ENCODE assay signal across 8 mouse cellular contexts in the genomic region with DNA sequence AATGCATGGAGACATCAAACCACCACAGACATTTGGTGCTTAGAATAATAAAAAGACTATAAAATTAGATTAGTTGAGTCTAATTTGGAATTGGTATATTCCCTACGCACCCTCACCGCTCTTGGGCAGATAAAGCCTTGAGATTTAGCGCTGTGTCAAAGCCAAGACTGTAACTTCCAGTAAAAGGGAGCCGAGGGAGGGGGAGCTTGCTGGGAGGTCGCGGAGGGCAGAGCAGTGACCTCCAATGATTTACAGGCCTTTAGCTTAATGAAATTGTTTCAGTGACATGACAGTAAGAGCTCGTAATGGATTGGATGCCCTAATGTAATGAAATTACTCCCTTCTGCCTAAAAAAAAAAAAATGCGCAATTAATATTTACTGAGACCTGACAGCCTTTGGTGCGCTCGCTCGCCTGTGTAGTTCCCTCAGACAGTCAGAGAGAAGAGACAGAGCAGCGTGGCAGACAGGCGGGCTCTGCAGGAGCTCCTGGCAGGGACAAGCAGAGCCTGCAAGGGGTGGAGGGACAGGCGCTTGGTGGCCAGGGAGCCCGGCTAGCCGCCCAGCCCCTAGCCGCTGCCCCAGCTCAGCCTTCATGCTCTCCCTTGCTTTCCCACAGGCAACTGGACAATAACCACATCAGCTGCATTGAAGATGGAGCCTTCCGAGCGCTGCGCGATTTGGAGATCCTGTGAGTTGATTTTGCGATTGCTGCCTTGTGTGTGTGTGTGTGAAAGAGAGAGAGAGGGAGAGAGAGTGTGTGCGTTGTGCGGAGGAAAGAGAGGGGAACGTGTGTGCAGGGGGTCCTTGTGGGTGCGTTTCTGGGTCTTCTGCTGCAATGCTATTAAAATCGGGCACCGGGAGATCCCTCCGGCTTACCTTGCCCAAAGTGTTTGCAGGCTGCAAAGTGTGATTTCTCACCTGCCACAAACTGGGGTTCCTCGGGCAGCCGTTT.
DNase-seq lines count a peak whose midpoint lies in the region; ATAC-seq and TF ChIP-seq lines count a peak whose summit lies in the region.

No protein-coding gene starts in this region.

- TF ChIP-seq EP300 in lung, postnatal 0 days (IDR thresholded peaks at IDR 0.05) = no peak

- H3K4me1 ChIP-seq in kidney, postnatal 0 days (replicated peaks; ENCODE audit: insufficient read depth, low read length) = 0 out of 2 replicates have a peak, but pooled peaks cover 6% of the 10 kb centered on the region
- peaks cover 6% of the 10 kb centered on the region; the same call in 1 of the 2 replicates for H3K4me1 ChIP-seq in embryonic facial prominence, embryonic 12.5 days
- H3K4me1 ChIP-seq in limb, embryonic 13.5 days = peaks cover 32% of the 10 kb centered on the region
- no peaks in the 10 kb centered on the region for H3K4me1 ChIP-seq in lung, postnatal 0 days (ENCODE audit: insufficient read depth, low read depth, low read length)

- H3K9me3 ChIP-seq in kidney, postnatal 0 days (replicated peaks; ENCODE audit: low read length) = no peaks in the 10 kb centered on the region
- H3K9me3 ChIP-seq in embryonic facial prominence, embryonic 12.5 days = no peaks in the 10 kb centered on the region
- no peaks in the 10 kb centered on the region for H3K9me3 ChIP-seq in limb, embryonic 13.5 days
- H3K9me3 ChIP-seq in lung, postnatal 0 days (ENCODE audit: low read length) = no peaks in the 10 kb centered on the region

- WGBS in kidney, postnatal 0 days = 24% methylated on average over 31 of the region's 31 CpGs
- 32% methylated on average over 31 of the region's 31 CpGs for WGBS in embryonic facial prominence, embryonic 12.5 days
- WGBS in limb, embryonic 13.5 days = 33% methylated on average over 31 of the region's 31 CpGs
- WGBS in lung, postnatal 0 days = 34% methylated on average over 31 of the region's 31 CpGs

- peak; percentile 63 for DNase-seq in kidney, postnatal 0 days (ENCODE audit: low spot score)
- no peak for DNase-seq in kidney, adult 18-20 months
- DNase-seq in cerebellum, adult 11 months = peak; percentile 40
- no peak for DNase-seq in urinary bladder, adult 2 months (ENCODE audit: low spot score)
- DNase-seq in lung, postnatal 0 days (ENCODE audit: low spot score) = no peak
- no peak for DNase-seq in left cerebral cortex, adult 8-10 months (ENCODE audit: low spot score in 2 of 2)

- H3K4me3 ChIP-seq in kidney, postnatal 0 days (replicated peaks; ENCODE audit: low read depth, low read length) = 0 out of 2 replicates have a peak overlapping the region, but pooled peaks have one; percentile 13
- 0 out of 2 replicates have a peak overlapping the region, but pooled peaks have one; percentile 9 for H3K4me3 ChIP-seq in embryonic facial prominence, embryonic 12.5 days
- 0 out of 2 replicates have a peak overlapping the region, but pooled peaks have one; percentile 7 for H3K4me3 ChIP-seq in limb, embryonic 13.5 days
- H3K4me3 ChIP-seq in lung, postnatal 0 days (ENCODE audit: low read depth, low read length) = no peak overlapping the region

- no peaks in the 10 kb centered on the region; the same call in 1 of the 2 replicates for H3K27me3 ChIP-seq in kidney, postnatal 0 days (ENCODE audit: insufficient read depth, low read length)
- H3K27me3 ChIP-seq in embryonic facial prominence, embryonic 12.5 days = no peaks in the 10 kb centered on the region; the same call in 1 of the 2 replicates
- peaks cover 20% of the 10 kb centered on the region for H3K27me3 ChIP-seq in limb, embryonic 13.5 days
- H3K27me3 ChIP-seq in lung, postnatal 0 days (replicated peaks; ENCODE audit: insufficient read depth, low read length) = no peaks in the 10 kb centered on the region

- no peak; the same call in 1 of the 2 replicates for ATAC-seq in kidney, postnatal 0 days (replicated peaks; ENCODE audit: low FRiP score, low read depth)
- ATAC-seq in embryonic facial prominence, embryonic 12.5 days (ENCODE audit: insufficient number of reproducible peaks, insufficient read depth, low FRiP score, low TSS enrichment) = peak; percentile 72
- no peak for ATAC-seq in limb, embryonic 13.5 days (ENCODE audit: low FRiP score, low read depth)
- no peak for ATAC-seq in lung, postnatal 0 days

- H3K9ac ChIP-seq in kidney, postnatal 0 days (ENCODE audit: low read depth, low read length) = 0 out of 2 replicates have a peak overlapping the region, but pooled peaks have one; percentile 31
- no peak overlapping the region for H3K9ac ChIP-seq in embryonic facial prominence, embryonic 12.5 days
- peak overlapping the region; percentile 50 for H3K9ac ChIP-seq in limb, embryonic 13.5 days
- no peak overlapping the region for H3K9ac ChIP-seq in lung, postnatal 0 days (replicated peaks; ENCODE audit: low read depth)

- no peaks in the 10 kb centered on the region for H3K36me3 ChIP-seq in kidney, postnatal 0 days (ENCODE audit: insufficient read depth, low read length)
- no peaks in the 10 kb centered on the region for H3K36me3 ChIP-seq in embryonic facial prominence, embryonic 12.5 days
- no peaks in the 10 kb centered on the region for H3K36me3 ChIP-seq in limb, embryonic 13.5 days
- H3K36me3 ChIP-seq in lung, postnatal 0 days (ENCODE audit: insufficient read depth, low read length) = no peaks in the 10 kb centered on the region

- TF ChIP-seq CTCF in kidney, postnatal 0 days (IDR thresholded peaks at IDR 0.05; ENCODE audit: low read depth) = no peak
- no peak for TF ChIP-seq CTCF in lung, postnatal 0 days (IDR thresholded peaks at IDR 0.05)

- H3K27ac ChIP-seq in kidney, postnatal 0 days = no peak overlapping the region
- no peak overlapping the region for H3K27ac ChIP-seq in embryonic facial prominence, embryonic 12.5 days
- no peak overlapping the region for H3K27ac ChIP-seq in limb, embryonic 13.5 days
- no peak overlapping the region for H3K27ac ChIP-seq in lung, postnatal 0 days (ENCODE audit: low read length)

- H3K4me2 ChIP-seq in kidney, postnatal 0 days (ENCODE audit: low read length) = peak overlapping the region; percentile 49
- peak overlapping the region; percentile 38 for H3K4me2 ChIP-seq in embryonic facial prominence, embryonic 12.5 days (replicated peaks)
- H3K4me2 ChIP-seq in limb, embryonic 13.5 days (replicated peaks) = peak overlapping the region; percentile 50
- H3K4me2 ChIP-seq in lung, postnatal 0 days (replicated peaks; ENCODE audit: low read depth, low read length) = no peak overlapping the region

Comparison
In these comparisons a context has a peak if more than half of its experiments do, and no peak if none do; other contexts are left out.
1. DNase-seq: peak in kidney, postnatal 0 days (single experiment) and cerebellum, adult 11 months (single experiment); none in kidney, adult 18-20 months (single experiment), urinary bladder, adult 2 months (single experiment), lung, postnatal 0 days (single experiment) and left cerebral cortex, adult 8-10 months (0 of 2).
2. H3K9ac ChIP-seq: peak in kidney, postnatal 0 days (single experiment) and limb, embryonic 13.5 days (single experiment); none in embryonic facial prominence, embryonic 12.5 days (single experiment) and lung, postnatal 0 days (single experiment).